ENCODE assay signal across 8 mouse cellular contexts in the genomic region with DNA sequence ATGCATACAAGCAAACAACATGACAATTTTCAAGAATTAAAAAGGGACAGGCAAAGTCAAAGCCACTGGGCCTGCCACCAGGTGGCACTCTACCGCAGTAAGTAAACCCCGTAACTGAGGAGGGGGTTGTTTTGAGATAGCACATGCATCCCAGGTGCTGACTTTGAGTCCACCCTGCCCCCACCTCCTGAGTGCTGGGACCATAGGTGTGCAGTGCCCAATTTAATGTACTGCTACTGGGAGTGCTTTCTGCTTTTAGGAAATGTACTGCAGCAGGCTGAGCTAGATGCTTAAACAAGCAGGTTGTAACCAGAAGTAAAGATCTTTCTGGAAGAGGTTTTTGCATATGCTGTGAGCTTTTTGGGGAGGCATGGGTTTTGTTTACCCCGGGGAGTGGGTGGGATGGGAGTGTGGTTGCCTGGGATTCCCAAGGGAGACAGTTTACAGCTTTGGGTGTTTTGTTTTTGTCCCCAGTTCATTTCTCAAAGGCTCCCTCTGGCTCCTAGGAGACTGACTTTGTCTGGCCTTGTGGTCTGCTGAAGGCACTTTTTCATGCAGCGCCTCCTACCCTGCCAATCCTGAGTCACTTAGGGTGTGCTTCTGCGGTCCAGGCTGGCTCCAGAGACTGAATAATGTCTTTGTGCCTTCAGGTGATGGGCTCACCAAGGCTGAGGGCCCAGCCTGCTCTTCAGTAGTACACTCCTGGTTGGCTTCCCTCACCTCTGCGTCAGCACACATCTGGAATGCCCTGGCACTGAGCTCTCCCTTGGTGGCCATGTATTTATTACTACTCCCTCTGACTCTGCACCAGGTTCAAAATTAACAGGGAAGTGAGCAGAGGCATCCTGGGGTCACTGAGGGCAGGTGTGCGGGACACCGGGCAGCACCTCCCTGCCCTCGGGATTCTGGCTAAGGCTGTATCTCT. TPM values are rescaled to one million over a fixed set of nuclear protein-coding genes. Genes with fewer than 3 reads are reported as not detected.
A peak's percentile ranks its signal among the peaks of the same experiment; 100 is the strongest.
DNase-seq lines count a peak whose midpoint lies in the region; ATAC-seq and TF ChIP-seq lines count a peak whose summit lies in the region.

No protein-coding gene starts in this region.

- 66% methylated on average over 9 of the region's 9 CpGs for WGBS in bone marrow, adult 2 months
- 64% methylated on average over 9 of the region's 9 CpGs for WGBS in hindbrain, embryonic 12.5 days
- 64% methylated on average over 9 of the region's 9 CpGs for WGBS in liver, embryonic 14.5 days (ENCODE audit: insufficient replicate concordance)

- TF ChIP-seq CTCF in bone marrow, adult 2 months (IDR thresholded peaks at IDR 0.05; ENCODE audit: control insufficient read depth, insufficient read depth, low read length) = peak; percentile 69
- TF ChIP-seq CTCF in liver, embryonic 14.5 days (IDR thresholded peaks at IDR 0.05; ENCODE audit: low read depth) = peak; percentile 79

- no peak for TF ChIP-seq POLR2A in bone marrow, adult 2 months (IDR thresholded peaks at IDR 0.05; ENCODE audit: borderline replicate concordance, control insufficient read depth, low read depth, low read length)

- no peak overlapping the region for H3K4me3 ChIP-seq in bone marrow, adult 2 months (replicated peaks; ENCODE audit: control insufficient read depth, low read depth, low read length)
- H3K4me3 ChIP-seq in hindbrain, embryonic 12.5 days = no peak overlapping the region
- no peak overlapping the region for H3K4me3 ChIP-seq in liver, embryonic 14.5 days (ENCODE audit: insufficient read depth in 1 of 2, low read depth in 2 of 2, low read length in 2 of 2)

- no peak overlapping the region for H3K4me2 ChIP-seq in hindbrain, embryonic 12.5 days (replicated peaks)
- no peak overlapping the region for H3K4me2 ChIP-seq in liver, embryonic 14.5 days (ENCODE audit: low read depth)

- no peaks in the 10 kb centered on the region; the same call in 1 of the 2 replicates for H3K4me1 ChIP-seq in bone marrow, adult 2 months (ENCODE audit: control insufficient read depth, insufficient read depth, low read length)
- peaks cover 52% of the 10 kb centered on the region for H3K4me1 ChIP-seq in hindbrain, embryonic 12.5 days
- H3K4me1 ChIP-seq in liver, embryonic 14.5 days (replicated peaks; ENCODE audit: control insufficient read depth in 2 of 2, insufficient read depth in 2 of 2, low read length in 1 of 2) = peaks cover 8 to 18% of the 10 kb centered on the region in 2 experiments

- no peak for ATAC-seq in CD4-positive, CD25-positive, alpha-beta regulatory T cell, adult 4 months
- no peak for ATAC-seq in hindbrain, embryonic 12.5 days (ENCODE audit: low FRiP score)
- no peak for ATAC-seq in liver, embryonic 14.5 days (ENCODE audit: insufficient read depth)

- H3K9me3 ChIP-seq in hindbrain, embryonic 12.5 days (replicated peaks) = no peaks in the 10 kb centered on the region
- H3K9me3 ChIP-seq in liver, embryonic 14.5 days (ENCODE audit: control insufficient read depth, low read length) = no peaks in the 10 kb centered on the region

- no peak for TF ChIP-seq EP300 in liver, embryonic 14.5 days (IDR thresholded peaks at IDR 0.05; ENCODE audit: low read depth)

- H3K27me3 ChIP-seq in hindbrain, embryonic 12.5 days = 0 out of 2 replicates have a peak, but pooled peaks cover 13% of the 10 kb centered on the region
- peaks cover 10% of the 10 kb centered on the region; the same call in 1 of the 2 replicates for H3K27me3 ChIP-seq in liver, embryonic 14.5 days (ENCODE audit: control insufficient read depth, insufficient read depth, low read length)

- H3K27ac ChIP-seq in bone marrow, adult 2 months (ENCODE audit: control insufficient read depth, insufficient read depth, low read depth, low read length, poor library complexity) = no peak overlapping the region
- H3K27ac ChIP-seq in hindbrain, embryonic 12.5 days = 0 out of 2 replicates have a peak overlapping the region, but pooled peaks have one; percentile 4
- H3K27ac ChIP-seq in liver, embryonic 14.5 days = no peak overlapping the region

- no peak overlapping the region for H3K9ac ChIP-seq in hindbrain, embryonic 12.5 days
- H3K9ac ChIP-seq in liver, embryonic 14.5 days (replicated peaks) = no peak overlapping the region

- DNase-seq in CD4-positive, CD25-positive, alpha-beta regulatory T cell, adult 2 months (ENCODE audit: low read depth, low spot score) = peak; percentile 74
- DNase-seq in layer of hippocampus, postnatal 25 days (ENCODE audit: extremely low spot score in 1 of 2, low spot score in 1 of 2) = peak; percentile 44 to 64
- DNase-seq in layer of hippocampus, postnatal 36 days = no peak
- DNase-seq in liver, embryonic 14.5 days (ENCODE audit: low read depth in 3 of 3, low spot score in 3 of 3) = no peak
- peak; percentile 56 for DNase-seq in thymus, postnatal 14 days

- peaks cover 37% of the 10 kb centered on the region for H3K36me3 ChIP-seq in hindbrain, embryonic 12.5 days
- peaks cover 33% of the 10 kb centered on the region for H3K36me3 ChIP-seq in liver, embryonic 14.5 days (replicated peaks; ENCODE audit: control insufficient read depth, insufficient read depth, low read depth)

RNA-seq across cellular contexts. Expression of a gene that starts 2.2 kb away (rescaled TPM):
- polyA plus RNA-seq in CD4-positive, CD25-positive, alpha-beta regulatory T cell, adult 4 months (2017; shearing (Covaris generic)) = 1 to 10 TPM; 2.9 to 4.1 TPM
- total RNA-seq in layer of hippocampus, postnatal 25 days (2021) = 10 to 100 TPM; 28.8 to 34.0 TPM
- total RNA-seq in layer of hippocampus, postnatal 36 days (2021) = 10 to 100 TPM; 29.5 to 30.6 TPM
- 1.6 and 2.6 TPM in 2 replicates for polyA plus RNA-seq in bone marrow, adult 2 months (2011; ENCODE audit: insufficient read depth, insufficient read length, low replicate concordance, missing spikeins)
- 18.0 and 23.8 TPM in 2 replicates for polyA plus RNA-seq in hindbrain, embryonic 12.5 days (2016; fragmentation: Nextera tagmentation; extraction: Ambion mirVana)
- 2.7 and 2.9 TPM in 2 replicates for polyA plus RNA-seq in liver, embryonic 14.5 days (2012; rRNA removed)
- 6.4 and 6.5 TPM in 2 replicates for polyA plus RNA-seq in liver, embryonic 14.5 days (2014; fragmentation: Nextera tagmentation; extraction: Ambion mirVana)

RNA-seq across cellular contexts. Expression of a gene that starts 4.7 kb away (rescaled TPM):
- 1,000 to 10,000 TPM in 1 of 2 experiments, 100 to 1,000 TPM in 1; 937 to 1,379 TPM for polyA plus RNA-seq in CD4-positive, CD25-positive, alpha-beta regulatory T cell, adult 4 months (2017; shearing (Covaris generic))
- 100 to 1,000 TPM; 761 to 890 TPM for total RNA-seq in layer of hippocampus, postnatal 25 days (2021)
- total RNA-seq in layer of hippocampus, postnatal 36 days (2021) = 100 to 1,000 TPM; 846 to 926 TPM
- 2,536 and 3,301 TPM in 2 replicates for polyA plus RNA-seq in bone marrow, adult 2 months (2011; ENCODE audit: insufficient read depth, insufficient read length, low replicate concordance, missing spikeins)
- polyA plus RNA-seq in hindbrain, embryonic 12.5 days (2016; fragmentation: Nextera tagmentation; extraction: Ambion mirVana) = 787 and 856 TPM in 2 replicates
- polyA plus RNA-seq in liver, embryonic 14.5 days (2012; rRNA removed) = 758 and 1,654 TPM in 2 replicates
- 899 and 926 TPM in 2 replicates for polyA plus RNA-seq in liver, embryonic 14.5 days (2014; fragmentation: Nextera tagmentation; extraction: Ambion mirVana)

RNA-seq across cellular contexts. Expression of a gene that starts 54.2 kb away (rescaled TPM):
- polyA plus RNA-seq in CD4-positive, CD25-positive, alpha-beta regulatory T cell, adult 4 months (2017; shearing (Covaris generic)) = not detected
- total RNA-seq in layer of hippocampus, postnatal 25 days (2021) = 1 to 10 TPM; 1.4 to 1.9 TPM
- total RNA-seq in layer of hippocampus, postnatal 36 days (2021) = 1 to 10 TPM in 1 of 2 experiments, under 1 TPM in 1; 0.99 to 1.9 TPM
- polyA plus RNA-seq in bone marrow, adult 2 months (2011; ENCODE audit: insufficient read depth, insufficient read length, low replicate concordance, missing spikeins) = not detected in 2 replicates
- 3.3 and 4.5 TPM in 2 replicates for polyA plus RNA-seq in hindbrain, embryonic 12.5 days (2016; fragmentation: Nextera tagmentation; extraction: Ambion mirVana)
- polyA plus RNA-seq in liver, embryonic 14.5 days (2012; rRNA removed) = 0.03 and 0.17 TPM in 2 replicates
- polyA plus RNA-seq in liver, embryonic 14.5 days (2014; fragmentation: Nextera tagmentation; extraction: Ambion mirVana) = not detected in 2 replicates

Comparison
In these comparisons a context has a peak if more than half of its experiments do, and no peak if none do; other contexts are left out.
1. DNase-seq: peak in CD4-positive, CD25-positive, alpha-beta regulatory T cell, adult 2 months (single experiment), layer of hippocampus, postnatal 25 days (2 of 2) and thymus, postnatal 14 days (single experiment); none in layer of hippocampus, postnatal 36 days (0 of 2) and liver, embryonic 14.5 days (0 of 3).